Mouse (Mus musculus): ENCODE data around the gene Naif1.
"Not testable (repeated sequence)": the region's sequence is repeated elsewhere in the genome, so short reads cannot be mapped to it uniquely, and the experiment has no call there.

The Naif1 gene

GRCm38 (mm10) chr2:32455101-32455500, 4.8 kb downstream of the Naif1 start:
- DNase-seq (ENCODE audit: low spot score) = no peak

GRCm38 (mm10) chr2:32458300-32458699, 8.0 kb downstream of the Naif1 start:
- no peak for DNase-seq (ENCODE audit: low spot score)

- no peak for DNase-seq (ENCODE audit: low spot score)
These were observed 9.4 kb downstream of the Naif1 start for GRCm38 (mm10) chr2:32459657-32460056.

GRCm38 (mm10) chr2:32463773-32464172, 13.5 kb downstream of the Naif1 start:
- DNase-seq (ENCODE audit: low spot score) = no peak

- no peak for DNase-seq (ENCODE audit: low spot score)
These were observed 14.1 kb downstream of the Naif1 start for GRCm38 (mm10) chr2:32464212-32464891.

GRCm38 (mm10) chr2:32471001-32471680, 20.9 kb downstream of the Naif1 start:
- DNase-seq (ENCODE audit: low spot score) = no peak

GRCm38 (mm10) chr2:32471681-32472061, 21.4 kb downstream of the Naif1 start:
- no peak for DNase-seq (ENCODE audit: low spot score)

GRCm38 (mm10) chr2:32475361-32475760, 25.1 kb downstream of the Naif1 start:
- DNase-seq (ENCODE audit: low spot score) = not testable (repeated sequence)

GRCm38 (mm10) chr2:32482351-32482750, 32.1 kb downstream of the Naif1 start:
- DNase-seq (ENCODE audit: low spot score) = no peak

- no peak for DNase-seq (ENCODE audit: low spot score)
These were observed 33.1 kb downstream of the Naif1 start for GRCm38 (mm10) chr2:32483179-32483875.

GRCm38 (mm10) chr2:32484933-32485332, 34.7 kb downstream of the Naif1 start:
- DNase-seq (ENCODE audit: low spot score) = no peak

GRCm38 (mm10) chr2:32485751-32486150, 35.5 kb downstream of the Naif1 start:
- DNase-seq (ENCODE audit: low spot score) = no peak

GRCm38 (mm10) chr2:32486155-32486554, 35.9 kb downstream of the Naif1 start:
- DNase-seq (ENCODE audit: low spot score) = no peak

GRCm38 (mm10) chr2:32487124-32487623, 36.9 kb downstream of the Naif1 start:
- peak; percentile 95 for DNase-seq (ENCODE audit: low spot score)

- peak; percentile 77 for DNase-seq (ENCODE audit: low spot score)
These were observed 38.4 kb downstream of the Naif1 start for GRCm38 (mm10) chr2:32488679-32489078.

- DNase-seq (ENCODE audit: low spot score) = not testable (repeated sequence)
These were observed 40.5 kb downstream of the Naif1 start for GRCm38 (mm10) chr2:32490730-32491129.

- DNase-seq (ENCODE audit: low spot score) = no peak
These were observed 42.4 kb downstream of the Naif1 start for GRCm38 (mm10) chr2:32492661-32493060.

GRCm38 (mm10) chr2:32493301-32493701, 43.0 kb downstream of the Naif1 start:
- DNase-seq (ENCODE audit: low spot score) = no peak

GRCm38 (mm10) chr2:32494522-32494921, 44.3 kb downstream of the Naif1 start:
- no peak for DNase-seq (ENCODE audit: low spot score)

- no peak for DNase-seq (ENCODE audit: low spot score)
These were observed 45.0 kb downstream of the Naif1 start for GRCm38 (mm10) chr2:32495185-32495726.

- DNase-seq (ENCODE audit: low spot score) = no peak
These were observed 45.9 kb downstream of the Naif1 start for GRCm38 (mm10) chr2:32496190-32496589.

GRCm38 (mm10) chr2:32499365-32499764, 49.1 kb downstream of the Naif1 start:
- no peak for DNase-seq (ENCODE audit: low spot score)

- no peak for DNase-seq (ENCODE audit: low spot score)
These were observed 50.2 kb downstream of the Naif1 start for GRCm38 (mm10) chr2:32500461-32500860.
